Mouse (Mus musculus) CH12.LX (cell line): ENCODE results near the gene Ncan. TPM values are rescaled to one million over a fixed set of nuclear protein-coding genes. Genes with fewer than 3 reads are reported as not detected.

Experiments
- DNase-seq: peaks from one replicate; pipeline ENCODE4 v3.0.0-alpha.2; 2013; ENCODE audit errors: extremely low read depth
- H3K27ac ChIP-seq: 2 replicates; pipeline ENCODE4 v1.5.1; 2012; ENCODE audit warnings: low read depth, mild to moderate bottlenecking, control low read depth, moderate library complexity; ENCODE audit not compliant: insufficient read depth
- H3K27me3 ChIP-seq: replicated peaks from 2 replicates; pipeline ENCODE3; 2012; ENCODE audit warnings: inconsistent platforms
- H3K36me3 ChIP-seq, 2 experiments: replicated peaks in 1 of 2; 2 replicates each; pipeline versions ENCODE3 to v1.6.1; 2012; ENCODE audit warnings: inconsistent platforms in 1 of 2, low read length in 1 of 2, mild to moderate bottlenecking in 1 of 2, mixed read lengths in 1 of 2, moderate library complexity in 1 of 2; ENCODE audit not compliant: control insufficient read depth in 1 of 2, insufficient read depth in 1 of 2
- H3K4me1 ChIP-seq, 2 experiments: 2 replicates each; pipeline ENCODE4 v1.6.1; 2012; ENCODE audit warnings: inconsistent platforms in 1 of 2, moderate library complexity in 1 of 2; ENCODE audit not compliant: insufficient read depth in 2 of 2, control insufficient read depth in 1 of 2
- H3K4me2 ChIP-seq: 2 replicates; pipeline ENCODE4 v1.6.1; 2012; ENCODE audit warnings: low read depth, mild to moderate bottlenecking, control low read depth; ENCODE audit not compliant: poor library complexity, insufficient read depth, severe bottlenecking
- H3K4me3 ChIP-seq, 3 experiments: fragments of 150-350 bp in 1 of 3; sonication (generic) in 1 of 3; replicated peaks in 1 of 3; 2 replicates each; pipeline versions ENCODE3 to v1.5.1; 2011 to 2012; ENCODE audit warnings: low read depth in 2 of 3, low read length in 2 of 3, mild to moderate bottlenecking in 2 of 3, moderate library complexity in 2 of 3, control low read depth in 1 of 3, improper control_type of control experiment in 1 of 3, inconsistent platforms in 1 of 3, mixed read lengths in 1 of 3; ENCODE audit not compliant: poor library complexity in 1 of 3
- H3K79me2 ChIP-seq: replicated peaks from 2 replicates; pipeline ENCODE4 v1.6.1; 2012; ENCODE audit warnings: mild to moderate bottlenecking, moderate library complexity; ENCODE audit not compliant: control insufficient read depth, poor library complexity, insufficient read depth, severe bottlenecking; ENCODE audit errors: extremely low read depth
- H3K9ac ChIP-seq: 2 replicates; pipeline ENCODE4 v1.6.1; 2012; ENCODE audit warnings: low read depth, mild to moderate bottlenecking, control low read depth, moderate library complexity; ENCODE audit not compliant: insufficient read depth
- H3K9me3 ChIP-seq: replicated peaks from 2 replicates; pipeline ENCODE3; 2012; ENCODE audit warnings: low read length, inconsistent platforms, mixed read lengths
- BHLHE40 ChIP-seq: IDR thresholded peaks from 2 replicates; pipeline ENCODE4 v1.6.1; 2011; ENCODE audit warnings: mild to moderate bottlenecking, low read depth, low read length, improper control_type of control experiment
- CHD1 ChIP-seq: IDR thresholded peaks from 2 replicates; pipeline ENCODE4 v1.6.1; 2012; ENCODE audit warnings: low read depth, low read length, improper control_type of control experiment, inconsistent platforms
- CHD2 ChIP-seq: IDR thresholded peaks from 2 replicates; pipeline ENCODE4 v1.6.1; 2011; ENCODE audit warnings: low read length, improper control_type of control experiment
- CTCF ChIP-seq, 2 experiments: IDR thresholded peaks in 1 of 2; conservative IDR thresholded peaks in 1 of 2; 2 replicates each; pipeline ENCODE4 v1.5.1; 2011 to 2012; ENCODE audit warnings: low read depth in 2 of 2, low read length in 2 of 2, improper control_type of control experiment in 1 of 2, inconsistent platforms in 1 of 2, mild to moderate bottlenecking in 1 of 2, moderate library complexity in 1 of 2
- E2F4 ChIP-seq: IDR thresholded peaks from 2 replicates; pipeline ENCODE4 v1.6.1; 2011; ENCODE audit warnings: low read depth, low read length, improper control_type of control experiment; ENCODE audit not compliant: insufficient replicate concordance
- ELF1 ChIP-seq: IDR thresholded peaks from 2 replicates; pipeline ENCODE4 v1.6.1; 2014; ENCODE audit warnings: low read depth, mild to moderate bottlenecking, inconsistent platforms, low read length, improper control_type of control experiment
- EP300 ChIP-seq: IDR thresholded peaks from 2 replicates; pipeline ENCODE4 v1.6.1; 2011; ENCODE audit warnings: low read length, improper control_type of control experiment
- ETS1 ChIP-seq: conservative IDR thresholded peaks from 2 replicates; pipeline ENCODE4 v1.6.1; 2012; ENCODE audit warnings: low read depth, mild to moderate bottlenecking, inconsistent platforms, low read length, improper control_type of control experiment, moderate library complexity
- GABPA ChIP-seq: IDR thresholded peaks from 2 replicates; pipeline ENCODE4 v1.6.1; 2012; ENCODE audit warnings: low read depth, low read length, improper control_type of control experiment, inconsistent platforms; ENCODE audit not compliant: insufficient replicate concordance
- HCFC1 ChIP-seq: IDR thresholded peaks from 2 replicates; pipeline ENCODE4 v1.6.1; 2012; ENCODE audit warnings: low read depth, mild to moderate bottlenecking, inconsistent platforms, low read length, improper control_type of control experiment
- IRF4 ChIP-seq: IDR thresholded peaks from 2 replicates; pipeline ENCODE4 v1.6.1; 2014; ENCODE audit warnings: low read depth, mild to moderate bottlenecking, inconsistent platforms, low read length, improper control_type of control experiment
- JUN ChIP-seq: IDR thresholded peaks from 2 replicates; pipeline ENCODE4 v1.6.1; 2011; ENCODE audit warnings: low read depth, mild to moderate bottlenecking, low read length, improper control_type of control experiment, moderate library complexity; ENCODE audit not compliant: insufficient read depth
- JUND ChIP-seq: conservative IDR thresholded peaks from 2 replicates; pipeline ENCODE4 v1.6.1; 2011; ENCODE audit warnings: low read depth, low read length, improper control_type of control experiment
- KAT2A ChIP-seq: IDR thresholded peaks from 2 replicates; pipeline ENCODE4 v1.6.1; 2012; ENCODE audit warnings: low read length, improper control_type of control experiment, inconsistent platforms; ENCODE audit not compliant: insufficient replicate concordance
- MAFK ChIP-seq: IDR thresholded peaks from 2 replicates; pipeline ENCODE4 v1.6.1; 2011; ENCODE audit warnings: low read length, improper control_type of control experiment; ENCODE audit not compliant: insufficient replicate concordance
- MAX ChIP-seq: IDR thresholded peaks from 2 replicates; pipeline ENCODE4 v1.6.1; 2011; ENCODE audit warnings: low read length, improper control_type of control experiment
- MAZ ChIP-seq: IDR thresholded peaks from 2 replicates; pipeline ENCODE4 v1.6.1; 2012; ENCODE audit warnings: low read depth, mild to moderate bottlenecking, inconsistent platforms, low read length, improper control_type of control experiment, moderate library complexity
- MEF2A ChIP-seq: IDR thresholded peaks from 2 replicates; pipeline ENCODE4 v1.6.1; 2014; ENCODE audit warnings: low read depth, mild to moderate bottlenecking, inconsistent platforms, low read length, improper control_type of control experiment, borderline replicate concordance
- MXI1 ChIP-seq: IDR thresholded peaks from 2 replicates; pipeline ENCODE4 v1.6.1; 2011; ENCODE audit warnings: mild to moderate bottlenecking, low read depth, low read length, improper control_type of control experiment
- MYC ChIP-seq: IDR thresholded peaks from 2 replicates; pipeline ENCODE4 v1.6.1; 2011; ENCODE audit warnings: low read depth, mild to moderate bottlenecking, improper control_type of control experiment, low read length
- NELFE ChIP-seq: IDR thresholded peaks from 2 replicates; pipeline ENCODE4 v1.6.1; 2011; ENCODE audit warnings: low read depth, low read length, improper control_type of control experiment
- NRF1 ChIP-seq: IDR thresholded peaks from 2 replicates; pipeline ENCODE4 v1.6.1; 2014; ENCODE audit warnings: low read depth, mild to moderate bottlenecking, inconsistent platforms, low read length, improper control_type of control experiment, moderate library complexity
- PAX5 ChIP-seq: IDR thresholded peaks from 2 replicates; pipeline ENCODE4 v1.6.1; 2012; ENCODE audit warnings: low read length, inconsistent platforms, mixed read lengths
- POLR2A ChIP-seq: IDR thresholded peaks from 2 replicates; pipeline ENCODE4 v1.6.1; 2011; ENCODE audit warnings: low read depth, mild to moderate bottlenecking, improper control_type of control experiment, low read length
- RAD21 ChIP-seq: IDR thresholded peaks from 2 replicates; pipeline ENCODE4 v1.6.1; 2011; ENCODE audit warnings: low read depth, mild to moderate bottlenecking, low read length, improper control_type of control experiment, moderate library complexity
- SIN3A ChIP-seq: IDR thresholded peaks from 2 replicates; pipeline ENCODE4 v1.6.1; 2012; ENCODE audit warnings: low read length, improper control_type of control experiment, inconsistent platforms
- TCF12 ChIP-seq: IDR thresholded peaks from 2 replicates; pipeline ENCODE4 v1.6.1; 2014; ENCODE audit warnings: low read depth, mild to moderate bottlenecking, inconsistent platforms, low read length, improper control_type of control experiment
- ZC3H11A ChIP-seq: IDR thresholded peaks from 2 replicates; pipeline ENCODE4 v1.6.1; 2012; ENCODE audit warnings: low read depth, mild to moderate bottlenecking, inconsistent platforms, low read length, improper control_type of control experiment
- ZKSCAN1 ChIP-seq: IDR thresholded peaks from 2 replicates; pipeline ENCODE4 v1.6.1; 2012; ENCODE audit warnings: low read depth, inconsistent platforms, low read length, improper control_type of control experiment, borderline replicate concordance
- ZMIZ1 ChIP-seq: IDR thresholded peaks from 2 replicates; pipeline ENCODE4 v1.6.1; 2012; ENCODE audit warnings: low read depth, mild to moderate bottlenecking, inconsistent platforms, low read length, improper control_type of control experiment
- ZNF384 ChIP-seq: IDR thresholded peaks from 2 replicates; pipeline ENCODE4 v1.6.1; 2012; ENCODE audit warnings: low read depth, low read length, improper control_type of control experiment, inconsistent platforms
- dilution Hi-C: fragments of 300-500 bp; cut with MboI; formaldehyde crosslinking; loops from 2 replicates; pipeline ENCODE4 v1.14.3; 2020; ENCODE audit warnings: low sequenced_read_pairs; ENCODE audit not compliant: extremely low pct_unique_long_range_greater_than_20kb, extremely low pct_ligation_motif_present
- in situ Hi-C: fragments of 300-500 bp; cut with MboI; formaldehyde crosslinking; loops from 3 replicates; pipeline ENCODE4 v1.14.3; 2019; ENCODE audit warnings: low sequenced_read_pairs, low pct_ligation_motif_present, low pct_unique_long_range_greater_than_20kb, mixed read lengths
- polyA plus RNA-seq: library from polyadenylated mRNA; unstranded; fragments of >175 nt; gene quantifications from 2 replicates; pipeline ENCODE4 v1.2.1, GENCODE M21; 2012; ENCODE audit warnings: low read depth; ENCODE audit not compliant: insufficient read length
- total RNA-seq, 2 experiments: library from RNA; depleted of rRNA; stranded (reverse); fragments of 300-350 nt in 1 of 2; fragments of >200 nt in 1 of 2; gene quantifications; 2 replicates each; pipeline ENCODE4 v1.2.3; 2012 to 2014

Gene Ncan
- total and polyA plus RNA-seq, 3 experiments = 2.1 to 6.0 (median 3.9) TPM

DNA sequence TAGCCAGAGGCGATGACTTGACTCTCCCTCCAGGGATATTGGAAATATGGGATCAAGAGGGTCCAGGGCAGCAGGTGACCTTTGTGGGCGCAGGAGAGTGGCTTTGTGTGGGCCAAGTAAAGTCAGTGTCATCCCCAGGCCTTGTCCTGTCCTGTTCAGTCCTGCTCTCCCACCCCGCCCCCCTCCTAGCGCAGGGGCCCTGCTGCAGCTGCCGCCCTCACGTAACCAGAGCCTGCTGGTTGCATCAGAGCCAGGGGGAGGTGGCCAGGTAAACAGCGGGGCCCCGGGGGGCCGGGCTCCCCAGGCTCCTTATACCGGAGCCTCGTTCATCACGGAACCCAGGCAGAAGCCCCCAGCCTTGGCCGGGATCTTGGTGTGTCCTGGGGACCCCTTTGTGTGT lies 29.5 kb upstream of the Ncan start:
- DNase-seq = peak; percentile 71
- Histone ChIP-seq H3K27ac (peak overlapping the region; percentile 75), H3K4me2 (peak overlapping the region; percentile 25), H3K4me3 (peak overlapping the region in 1 of 3 experiments; percentile 21), H3K36me3 (peaks cover 11 to 27% of the 10 kb centered on the region in 2 experiments), H3K9ac (peak overlapping the region; percentile 58), H3K27me3 (no peaks in the 10 kb centered on the region), H3K9me3 (peaks cover 5% of the 10 kb centered on the region), H3K4me1 (peaks cover 53 to 70% of the 10 kb centered on the region in 2 experiments), H3K79me2 (peaks cover 26% of the 10 kb centered on the region)
- dilution Hi-C loops = no loop called here
- peak; percentile 89 for TF ChIP-seq MAZ
- peak; percentile 50; the same call in 1 of the 2 replicates for TF ChIP-seq EP300
- no peak for TF ChIP-seq SIN3A
- TF ChIP-seq NRF1 = 0 out of 2 replicates have a peak, but pooled peaks have one; percentile 33
- TF ChIP-seq ETS1 = peak; percentile 67
- no peak for TF ChIP-seq CTCF (conservative IDR thresholded peaks at IDR 0.05 in 1 of 2, IDR thresholded peaks at IDR 0.05 in 1 of 2; ENCODE audit: low read depth in 2 of 2, low read length in 2 of 2)
- no peak for TF ChIP-seq ZMIZ1
- peak; percentile 45; the same call in 1 of the 2 replicates for TF ChIP-seq HCFC1
- no peak for TF ChIP-seq MXI1
- TF ChIP-seq JUN = no peak
- no peak for TF ChIP-seq KAT2A
- no peak for TF ChIP-seq NELFE
- no peak for TF ChIP-seq ZKSCAN1
- peak; percentile 66; the same call in 1 of the 2 replicates for TF ChIP-seq MEF2A
- peak; percentile 63 for TF ChIP-seq BHLHE40
- TF ChIP-seq MYC = no peak
- peak; percentile 59 for TF ChIP-seq ELF1
- no peak for TF ChIP-seq PAX5
- TF ChIP-seq GABPA = no peak
- peak; percentile 96 for TF ChIP-seq TCF12
- no peak for TF ChIP-seq ZNF384
- TF ChIP-seq E2F4 = no peak
- peak; percentile 82 for TF ChIP-seq CHD2
- TF ChIP-seq JUND = no peak
- TF ChIP-seq MAFK = no peak
- no peak for TF ChIP-seq POLR2A
- TF ChIP-seq IRF4 = peak; percentile 77
- no peak for TF ChIP-seq RAD21
- no peak for TF ChIP-seq CHD1
- 0 out of 2 replicates have a peak, but pooled peaks have one; percentile 8 for TF ChIP-seq MAX
- no peak for TF ChIP-seq ZC3H11A
- in situ Hi-C loops = no loop called here
